Mouse (Mus musculus): ENCODE results near the gene Serinc3.
A peak's percentile ranks its signal among the peaks of the same experiment; 100 is the strongest.
"Not testable (repeated sequence)": the region's sequence is repeated elsewhere in the genome, so short reads cannot be mapped to it uniquely, and the experiment has no call there.

Serinc3 gene

DNA sequence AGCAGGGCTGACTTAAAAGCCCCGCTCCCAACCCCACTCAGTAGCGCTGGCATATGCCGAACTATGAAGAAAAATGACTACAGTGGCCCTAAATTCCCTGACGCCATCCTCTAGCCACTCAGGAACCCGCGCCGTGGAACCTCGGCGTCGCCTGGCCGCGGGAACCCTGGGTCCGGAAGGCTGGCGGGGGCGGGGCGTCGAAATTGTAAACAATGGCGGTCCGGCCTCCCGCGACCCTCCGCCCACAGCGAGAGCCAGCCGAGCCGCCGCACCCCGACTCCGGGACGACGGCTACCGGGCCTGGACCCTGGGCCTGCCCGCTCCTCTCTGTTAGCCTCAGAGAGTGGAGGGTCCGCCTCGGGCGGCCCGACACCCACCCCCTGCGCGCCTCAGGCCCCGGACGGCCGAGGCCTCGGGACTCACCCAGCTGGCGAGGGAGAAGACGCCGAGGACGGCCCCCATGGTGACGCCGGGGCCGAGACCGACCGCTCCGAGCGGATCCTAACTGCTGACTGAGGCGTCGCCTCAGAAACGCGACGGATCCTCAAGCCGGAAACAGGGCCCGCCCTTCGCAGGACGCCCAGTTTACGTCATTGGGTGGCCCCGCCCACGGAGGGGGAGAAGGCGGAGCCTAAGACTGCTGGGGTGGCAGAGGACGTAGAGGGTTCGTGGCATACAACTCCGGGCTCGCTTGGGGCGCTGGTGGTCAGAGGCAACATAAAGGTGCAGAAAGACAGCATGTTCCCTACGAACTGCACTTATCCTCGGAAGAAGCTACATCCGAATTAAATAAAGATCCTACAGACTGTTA lies at the start of gene Serinc3:
TSS of gene Serinc3 (minus strand) at position 557 of the 811 bp plus-strand sequence.
- peak; percentile 100 for DNase-seq

DNA sequence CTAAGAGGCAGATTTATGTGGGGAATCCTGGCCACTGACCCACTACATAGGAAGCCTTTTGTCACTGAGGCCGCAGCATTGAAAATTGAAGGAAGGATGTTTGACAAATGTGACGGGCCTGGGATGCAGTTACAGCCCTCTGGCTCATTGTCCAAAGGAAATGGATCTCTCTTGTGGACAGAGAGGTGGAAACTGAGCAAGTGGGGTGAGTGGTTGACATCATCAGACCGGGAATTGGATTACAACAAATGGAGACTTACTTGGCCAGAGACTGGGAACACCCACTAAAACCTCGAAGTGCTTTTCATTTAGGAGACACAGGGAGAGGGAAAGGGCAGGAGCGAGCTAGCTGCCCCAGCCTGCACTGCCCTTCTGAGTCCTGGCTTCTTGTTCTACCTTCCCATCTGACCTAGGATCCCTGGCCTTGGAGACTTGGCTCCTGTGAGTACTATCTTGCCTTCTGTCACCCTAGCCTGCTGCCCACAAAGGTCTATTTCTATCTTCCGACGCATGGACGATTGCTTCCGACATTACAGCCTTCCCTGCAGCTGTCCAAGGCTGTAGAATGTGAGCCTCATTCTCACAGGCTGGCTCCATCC lies 48.9 kb upstream of the Serinc3 start:
- DNase-seq, result no peak

DNA sequence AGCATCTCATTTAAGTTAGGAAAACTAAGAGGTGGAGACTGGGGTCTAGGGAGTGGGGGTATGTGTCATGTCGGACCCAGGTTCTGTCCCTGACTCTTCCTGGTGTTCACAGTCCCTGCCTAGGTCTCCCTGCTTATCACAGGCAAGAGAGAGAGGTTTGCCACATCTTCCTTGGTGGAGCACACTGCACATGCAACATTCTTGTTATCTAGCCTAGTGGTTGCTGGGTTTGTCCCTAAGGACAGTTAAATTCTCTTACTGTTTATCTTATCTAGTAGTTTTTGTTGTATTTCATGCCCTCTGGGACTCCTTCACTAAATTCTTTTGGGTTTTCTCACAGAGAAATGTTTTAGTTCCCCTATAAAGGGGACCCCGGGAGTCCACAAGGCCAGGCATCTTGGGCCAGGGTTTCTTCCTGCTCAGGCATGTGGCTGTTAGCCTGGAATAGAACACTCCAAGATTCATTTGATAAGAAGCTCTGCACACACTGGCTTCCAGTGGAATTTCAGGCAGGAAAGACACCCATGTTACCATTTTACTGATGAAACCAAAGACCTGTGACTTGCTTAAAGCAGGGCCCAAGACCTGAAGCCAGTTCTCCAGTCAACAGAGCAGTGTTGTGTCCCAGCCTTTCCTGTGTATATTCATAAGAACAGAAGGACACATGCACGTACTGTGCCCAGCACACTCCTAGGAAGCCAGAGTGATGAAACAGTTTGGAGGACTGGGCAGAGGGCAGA lies 48.1 kb upstream of the Serinc3 start:
- no peak for DNase-seq

DNA sequence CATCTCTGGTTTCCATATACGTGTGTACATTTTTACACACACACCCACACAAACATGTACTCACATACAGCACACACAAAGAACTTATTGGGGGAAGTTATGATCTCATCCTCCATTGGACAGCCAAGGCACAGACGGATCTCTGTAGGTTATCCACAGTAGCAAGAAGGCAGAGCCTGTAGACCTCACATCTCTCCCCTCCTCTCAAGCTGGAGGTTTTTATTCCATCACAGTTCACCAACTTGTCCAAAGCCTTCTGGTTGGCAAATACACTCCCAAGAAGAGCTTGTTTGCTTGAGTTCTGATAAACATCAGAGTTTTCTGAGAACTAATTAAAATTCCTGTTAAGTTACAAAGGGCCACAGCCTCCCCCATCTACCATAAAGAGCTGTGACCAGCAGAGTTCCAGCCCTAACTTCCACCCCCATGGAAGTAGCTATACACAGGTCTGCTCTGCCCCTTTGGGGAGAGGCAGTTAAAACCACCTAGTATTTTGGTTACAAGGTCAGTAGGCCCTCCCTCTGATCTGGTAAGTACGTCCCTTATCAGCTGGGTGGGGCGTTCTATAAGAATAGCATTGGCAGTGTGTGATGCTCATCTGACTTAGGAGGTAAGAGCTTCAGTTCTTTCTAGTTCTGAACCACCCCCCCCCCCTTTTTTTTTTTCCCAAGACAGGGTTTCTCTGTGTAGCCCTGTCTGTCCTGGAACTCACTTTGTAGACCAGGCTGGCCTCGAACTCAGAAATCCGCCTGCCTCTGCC lies 47.1 kb upstream of the Serinc3 start:
- no peak for DNase-seq

DNA sequence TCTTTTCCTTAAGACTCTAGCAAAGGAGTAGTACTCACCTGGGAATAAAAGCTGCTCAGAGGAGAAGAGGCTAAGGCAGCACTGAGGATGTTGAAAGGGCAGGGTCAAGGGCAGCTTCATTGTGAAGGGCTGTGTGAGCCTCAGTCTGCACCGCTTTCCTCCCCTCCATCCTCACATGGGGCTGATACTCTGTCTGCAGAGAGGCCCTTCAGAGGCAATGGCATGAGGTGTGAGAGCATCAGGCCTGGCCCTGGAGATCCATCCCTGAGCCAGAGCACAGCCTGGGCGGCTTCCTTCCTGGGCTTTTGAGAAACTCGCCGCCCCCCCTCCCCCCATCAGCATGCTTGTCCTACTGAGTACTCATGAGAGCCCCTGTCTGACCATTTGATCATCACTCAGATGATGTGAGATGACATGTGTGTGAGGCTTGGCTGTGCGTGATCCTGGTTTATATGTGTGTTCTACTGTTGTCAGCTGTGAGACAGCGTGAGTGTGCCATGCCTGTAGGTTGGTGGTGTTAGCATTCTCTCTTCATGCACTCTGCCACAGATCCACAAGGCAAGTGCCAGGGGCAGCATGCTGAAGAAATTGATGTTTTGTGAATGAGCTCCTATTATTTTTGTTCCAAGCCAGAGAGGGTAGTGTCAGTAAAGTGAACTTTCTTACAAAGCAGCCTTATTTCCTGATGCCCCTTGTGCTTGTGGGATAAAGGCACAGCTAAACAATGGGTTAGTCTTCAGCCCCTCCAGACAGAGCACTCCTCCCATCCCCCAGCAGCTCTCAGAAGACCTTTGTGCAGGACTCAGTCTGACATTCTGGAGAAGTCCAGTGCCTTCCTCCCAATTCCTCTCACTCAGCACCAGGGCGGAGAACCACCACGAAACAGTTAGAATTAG lies 45.7 kb upstream of the Serinc3 start:
- no peak for DNase-seq

DNA sequence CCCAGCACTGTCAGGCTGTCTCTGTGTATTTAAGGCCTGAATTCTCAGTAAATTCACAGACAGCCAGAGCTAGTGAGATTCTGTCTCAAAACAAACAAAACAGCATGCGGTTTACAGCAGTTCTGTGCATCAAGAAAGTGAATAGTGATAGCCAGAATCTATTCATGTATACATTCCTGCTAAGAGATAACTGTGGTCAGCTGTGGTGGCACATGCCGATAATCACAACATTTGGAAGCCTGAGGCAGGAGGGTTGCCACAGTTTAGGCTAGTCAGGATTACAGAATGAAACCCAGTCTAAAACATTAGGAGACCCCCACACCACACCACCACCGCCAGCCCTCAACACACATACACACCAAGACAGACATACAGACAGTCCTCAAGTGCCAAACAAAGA lies 44.8 kb upstream of the Serinc3 start:
- no peak for DNase-seq

DNA sequence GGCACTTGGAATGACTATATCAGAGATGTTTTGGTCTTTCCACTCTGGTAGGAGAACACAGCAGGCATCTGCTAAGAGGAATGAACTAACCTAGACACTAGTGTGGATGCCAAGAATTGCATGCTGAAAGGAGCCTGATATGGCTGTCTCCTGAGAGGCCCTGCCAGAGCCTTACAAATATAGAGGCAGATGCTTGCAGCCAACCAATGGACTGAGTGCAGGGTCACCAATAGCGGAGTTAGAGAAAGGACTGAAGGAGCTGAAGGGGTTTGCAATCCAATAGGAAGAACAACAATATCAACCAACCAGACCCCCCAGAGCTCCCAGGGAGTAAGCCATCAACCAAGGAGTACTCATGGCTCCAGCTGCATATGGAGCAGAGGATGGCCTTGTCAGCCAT lies 43.4 kb upstream of the Serinc3 start:
- DNase-seq, result not testable (repeated sequence)

DNA sequence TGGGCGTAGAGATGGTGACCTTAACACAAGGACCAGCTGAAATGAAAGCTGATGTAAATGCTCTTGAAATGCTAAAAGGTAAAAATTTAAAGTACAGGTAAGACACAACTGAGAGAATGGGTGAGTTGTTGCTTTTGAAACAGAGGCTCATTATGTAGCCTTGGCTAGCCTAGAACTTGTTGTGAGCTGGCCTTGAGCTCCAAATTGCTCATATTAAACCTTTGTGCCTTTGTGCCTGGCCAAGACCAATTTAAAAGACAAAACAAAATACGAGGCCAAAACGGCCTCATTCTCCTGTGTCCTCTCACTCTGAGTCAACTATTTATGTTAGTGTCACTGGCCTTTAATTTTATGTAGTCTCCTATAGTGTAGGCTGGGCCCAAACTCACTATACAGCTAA lies 42.0 kb upstream of the Serinc3 start:
- DNase-seq, result no peak

DNA sequence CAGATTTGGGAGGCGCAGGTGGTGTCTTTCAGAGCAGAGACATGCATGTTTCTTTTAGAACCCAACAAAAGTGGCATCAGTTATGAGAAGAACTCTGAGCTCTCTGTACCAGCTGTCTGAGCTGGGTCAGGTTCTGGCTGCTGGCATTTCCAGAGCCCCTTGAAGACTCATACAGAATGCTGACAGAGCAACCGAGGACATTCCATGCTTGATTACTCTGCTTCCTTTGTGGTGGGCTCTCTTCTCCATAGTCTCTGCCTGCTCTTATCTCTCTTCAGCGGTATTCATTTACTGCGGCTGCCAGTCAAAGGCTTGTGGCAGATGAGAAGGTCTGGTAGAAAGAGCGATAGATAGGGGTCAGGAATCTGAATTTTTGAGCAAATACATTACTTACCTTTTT lies 41.3 kb upstream of the Serinc3 start:
- no peak for DNase-seq

DNA sequence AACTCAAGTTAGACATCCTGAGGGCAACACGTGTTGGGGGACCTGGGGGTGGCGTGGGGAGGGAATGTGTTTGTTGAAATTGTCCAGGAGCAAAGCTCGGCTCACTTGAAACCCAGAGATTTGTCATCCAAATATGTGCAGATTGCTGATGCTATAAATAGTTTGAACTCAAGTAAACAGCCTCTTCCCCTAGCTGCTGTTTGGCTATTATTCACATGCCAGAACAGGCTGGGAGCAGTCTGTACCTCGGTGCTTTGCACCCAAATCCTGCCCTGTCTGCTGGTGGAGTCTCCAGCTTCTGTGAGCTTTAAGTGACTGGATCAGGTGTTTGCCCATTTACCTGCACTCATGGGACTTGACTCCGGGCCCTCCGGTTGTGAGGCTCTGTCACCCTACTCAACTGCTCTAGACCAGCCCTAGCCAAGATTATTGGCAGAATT lies 40.9 kb upstream of the Serinc3 start:
- DNase-seq, result no peak

DNA sequence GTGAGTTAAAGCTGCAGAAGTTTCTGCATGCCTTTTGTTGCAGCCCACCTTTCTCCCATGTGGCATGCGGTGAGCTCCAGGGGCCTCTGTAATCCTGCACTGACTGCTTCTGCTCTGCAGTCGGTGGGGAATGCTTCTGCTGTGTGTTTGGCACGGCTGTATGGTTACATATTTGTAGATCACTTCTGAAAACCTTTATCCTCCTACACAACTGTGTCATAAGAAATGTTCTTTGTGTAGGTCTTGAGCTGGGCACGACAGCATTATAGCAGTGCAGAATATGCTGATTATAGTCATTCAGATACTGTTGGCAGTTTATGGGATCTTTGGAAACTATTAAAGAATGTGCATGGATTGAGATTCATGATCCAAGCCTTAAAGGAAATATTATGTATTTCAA lies 40.4 kb upstream of the Serinc3 start:
- no peak for DNase-seq

DNA sequence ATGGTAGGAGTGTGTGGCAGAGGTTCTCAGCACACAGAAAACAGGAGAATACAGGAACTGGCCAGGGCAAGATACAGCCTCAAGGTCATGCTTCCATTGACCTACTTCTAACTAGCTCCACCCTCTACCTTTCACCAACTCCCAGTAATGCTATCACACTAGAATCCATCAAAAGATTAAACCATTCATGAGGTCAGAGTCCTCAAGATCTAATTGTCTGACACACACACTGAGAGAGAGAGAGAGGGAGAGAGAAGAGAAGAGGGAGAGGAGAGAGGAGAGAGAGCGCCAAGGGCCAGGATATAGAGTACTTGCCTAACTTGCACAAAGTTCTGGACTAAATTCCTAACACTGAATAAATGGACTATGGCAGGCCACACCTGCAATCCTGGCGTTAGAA lies 37.4 kb upstream of the Serinc3 start:
- no peak for DNase-seq

DNA sequence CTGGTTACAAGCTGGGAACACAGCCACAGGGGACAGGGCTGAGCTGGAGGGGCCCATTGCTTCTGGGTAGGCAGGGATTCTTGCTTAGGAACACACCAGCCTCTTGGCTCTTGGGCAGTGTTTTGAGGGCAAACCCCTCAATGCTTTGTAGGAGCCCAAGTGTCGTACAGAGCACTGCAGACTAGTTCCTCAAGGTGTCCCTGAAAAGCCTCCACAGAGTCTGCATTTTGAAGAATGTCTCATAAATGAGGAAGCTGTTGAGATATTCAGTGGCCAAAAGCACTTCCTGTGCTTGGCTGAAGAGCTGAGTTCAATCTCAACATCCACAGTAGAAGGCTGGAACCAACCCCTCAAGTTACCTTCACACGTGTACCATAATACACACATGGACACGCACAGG lies 31.8 kb upstream of the Serinc3 start:
- no peak for DNase-seq

DNA sequence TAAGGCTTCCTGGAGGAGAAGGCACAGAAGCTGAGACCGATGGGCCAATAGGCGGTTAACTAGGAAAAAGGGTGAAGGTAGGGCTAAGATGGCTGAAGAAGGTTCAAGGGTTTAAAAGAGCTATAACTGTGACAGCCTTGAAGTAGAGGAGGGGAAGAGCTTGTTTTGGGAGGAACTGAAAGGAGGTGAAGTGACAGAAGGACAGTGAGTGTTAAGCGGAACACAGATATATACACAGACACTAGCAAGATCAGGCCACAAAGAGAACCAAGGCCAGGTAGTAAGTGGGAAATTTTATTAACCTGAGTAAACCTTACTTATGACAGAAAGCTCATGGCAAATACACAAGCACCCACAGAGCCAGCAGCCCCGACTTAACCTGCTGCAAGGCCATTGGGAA lies 31.4 kb upstream of the Serinc3 start:
- DNase-seq, result no peak

DNA sequence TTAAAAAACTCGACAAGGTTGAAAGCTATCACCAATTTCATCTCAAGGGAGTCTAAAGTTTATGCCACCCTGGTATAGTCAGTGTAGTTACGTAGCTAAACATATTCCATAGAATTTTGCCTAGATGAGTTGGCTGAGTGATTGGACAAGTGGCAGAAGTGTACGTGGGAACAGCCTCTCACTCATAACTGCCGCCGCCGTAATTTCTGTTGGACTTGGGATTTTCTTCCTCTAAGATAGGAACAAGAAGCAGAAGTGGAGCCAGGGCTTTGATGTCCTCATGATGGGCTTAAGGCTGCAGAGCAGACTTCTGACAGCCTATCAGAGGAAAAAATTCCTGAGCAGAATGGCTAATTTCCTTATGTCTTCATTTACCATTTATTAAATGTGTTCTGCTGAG lies 30.7 kb upstream of the Serinc3 start:
- no peak for DNase-seq

DNA sequence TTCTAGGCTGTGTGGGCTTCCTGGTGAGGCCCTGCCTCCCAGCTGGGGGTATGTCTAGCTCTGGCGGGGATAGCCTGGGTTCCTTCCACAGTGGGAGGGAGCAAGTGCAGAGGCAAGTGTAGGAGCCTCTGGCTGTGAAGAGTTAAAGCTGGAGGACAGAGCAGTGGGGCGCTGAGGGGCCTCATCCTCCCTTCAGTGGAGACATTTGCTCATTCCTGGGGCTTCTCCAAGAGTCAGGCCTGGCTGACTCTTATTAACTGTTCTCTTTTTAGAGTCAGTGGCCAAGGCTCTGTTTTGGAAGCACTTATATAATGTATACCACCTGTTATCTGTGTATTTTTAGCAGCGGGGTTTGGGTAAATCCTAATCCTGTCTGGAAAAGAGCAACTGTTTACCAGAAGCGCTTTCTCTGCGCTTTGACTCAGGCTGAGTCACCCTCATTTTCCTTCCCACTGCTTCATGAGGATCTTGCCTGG lies 30.3 kb upstream of the Serinc3 start:
- peak; percentile 30 for DNase-seq

DNA sequence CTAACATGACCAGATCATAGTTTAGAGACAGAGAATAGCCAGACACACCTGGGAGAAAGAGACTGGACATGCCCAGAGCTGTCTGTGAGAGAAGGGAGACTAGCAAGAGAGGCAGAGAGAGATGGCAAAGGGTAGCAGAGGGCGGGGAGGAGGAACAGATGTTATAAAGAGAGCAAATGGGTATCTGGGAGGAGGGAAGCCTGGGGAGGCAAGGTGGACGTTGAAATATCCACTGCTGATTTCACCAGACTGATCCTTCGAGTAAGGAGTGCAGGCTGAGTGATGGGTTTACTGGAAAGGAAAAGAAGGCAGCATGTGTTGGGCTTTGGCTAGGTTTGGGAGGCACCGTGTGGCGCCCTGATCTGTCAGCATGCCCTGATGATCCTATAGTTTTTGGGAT lies 29.5 kb upstream of the Serinc3 start:
- DNase-seq, result no peak

DNA sequence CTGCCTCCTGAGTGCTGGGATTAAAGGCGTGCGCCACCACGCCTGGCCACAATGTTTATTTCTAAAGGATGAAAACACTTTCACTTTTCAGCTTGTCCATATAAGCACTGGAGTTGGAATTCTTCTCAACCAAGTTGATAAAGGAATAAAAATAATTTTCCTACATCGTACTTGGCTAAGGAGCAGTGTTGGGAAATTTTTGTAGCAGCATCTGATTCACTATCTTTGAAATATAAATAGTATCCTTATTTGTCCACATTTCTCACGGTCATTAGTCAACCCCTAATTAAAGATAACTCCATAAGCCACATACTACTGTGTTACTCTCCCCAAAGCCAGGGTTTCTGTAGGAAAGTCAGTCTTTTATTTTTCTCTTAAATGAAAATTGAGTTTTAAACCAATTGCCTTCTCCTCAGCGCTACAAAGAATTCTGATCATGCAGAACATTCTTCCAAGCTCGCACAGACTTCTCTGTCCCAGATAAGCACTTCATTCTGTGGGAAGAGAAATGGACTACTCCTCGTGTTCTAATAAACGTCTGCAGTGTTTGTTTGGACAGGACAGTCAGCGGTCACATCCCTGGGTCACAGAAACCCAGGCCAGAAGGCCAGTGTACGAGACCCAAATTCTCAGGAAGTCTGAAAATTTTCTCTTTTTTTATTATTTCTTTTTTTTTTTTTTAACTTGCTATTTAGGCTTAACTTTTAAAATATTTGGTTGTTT lies 26.1 kb upstream of the Serinc3 start:
- no peak for DNase-seq

DNA sequence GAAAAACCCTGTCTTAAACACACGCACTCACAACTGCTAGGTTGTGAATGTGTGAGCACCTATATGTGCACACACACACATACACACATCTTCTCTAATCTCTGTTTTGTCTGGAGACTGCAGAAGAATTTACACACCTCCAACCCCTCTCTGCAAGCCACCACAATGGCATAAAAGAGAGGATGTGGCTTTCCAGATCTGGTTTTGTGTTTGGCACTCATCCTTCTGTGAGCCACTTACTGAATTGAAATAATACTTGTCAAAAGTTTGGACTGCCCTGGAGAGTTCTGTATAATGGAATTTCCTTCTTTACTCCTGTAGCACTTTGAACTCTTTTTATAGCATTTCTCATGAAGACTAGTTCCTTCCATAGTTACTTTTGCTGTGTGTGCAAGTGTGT lies 22.1 kb upstream of the Serinc3 start:
- DNase-seq, result no peak

DNA sequence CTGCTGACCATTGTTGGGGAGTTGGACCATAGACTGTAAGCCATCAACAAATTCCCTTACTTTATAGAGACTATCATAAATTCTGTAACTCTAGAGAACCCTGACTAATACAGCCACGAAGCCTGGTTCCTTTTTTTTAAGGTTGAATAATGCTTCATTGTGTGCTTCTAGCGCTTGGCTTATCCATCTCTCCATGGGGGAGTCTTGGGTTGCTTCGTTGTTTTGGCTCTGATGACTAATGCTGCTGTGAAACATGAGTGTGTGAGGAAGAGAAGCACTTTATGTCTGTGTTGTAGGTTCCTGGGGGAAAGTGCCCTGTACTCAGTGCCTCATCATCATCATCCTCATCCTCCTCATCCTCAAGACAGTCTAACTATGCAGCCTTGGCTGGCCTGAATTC lies 19.0 kb upstream of the Serinc3 start:
- no peak for DNase-seq

DNA sequence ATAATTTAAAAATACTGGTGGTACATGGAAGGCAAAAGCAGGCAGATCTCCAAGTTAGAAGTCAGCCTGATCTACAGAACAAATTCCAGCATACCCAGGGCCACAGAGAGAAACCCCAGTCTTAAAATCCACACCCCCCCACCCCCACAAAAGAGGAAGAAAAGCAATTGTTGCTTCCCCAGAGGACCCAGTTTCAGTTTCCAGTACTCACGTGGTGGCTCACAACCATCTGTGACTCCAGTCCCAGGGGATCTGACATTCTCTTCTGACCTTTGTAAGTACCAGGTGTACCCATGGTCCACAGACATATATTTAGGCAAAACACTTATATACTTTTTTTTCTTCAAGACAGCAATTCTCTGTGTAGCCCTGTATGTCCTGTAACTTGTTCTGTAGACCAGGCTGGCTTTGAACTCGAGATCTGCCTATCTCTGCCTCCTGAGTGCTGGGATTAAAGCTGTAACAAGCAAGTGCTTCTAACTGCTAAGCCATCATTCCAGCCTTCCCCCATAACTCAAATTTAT lies 17.8 kb upstream of the Serinc3 start:
- no peak for DNase-seq
